Mouse (Mus musculus) heart, postnatal 0 days (tissue): ENCODE measurements around the gene Paqr5. TPM values are rescaled to one million over a fixed set of nuclear protein-coding genes. Genes with fewer than 3 reads are reported as not detected.

ENCODE experiments used
- ATAC-seq: fragments of 200-750 bp; cut with Nextera tagmentation; 2 replicates; pipeline ENCODE4 v1.8.0; 2017; ENCODE audit warnings: low read depth, moderate number of reproducible peaks, moderate library complexity; ENCODE audit not compliant: insufficient read depth
- DNase-seq: peaks from one replicate; pipeline ENCODE4 v3.0.0-alpha.2; 2016; ENCODE audit warnings: low spot score
- H3K27ac ChIP-seq: fragments of 300-500 bp; sonication (generic); 2 replicates; pipeline ENCODE4 v1.5.1; 2014; ENCODE audit warnings: low read depth, mild to moderate bottlenecking
- H3K27me3 ChIP-seq: fragments of 300-500 bp; sonication (generic); 2 replicates; pipeline ENCODE4 v1.6.1; 2014; ENCODE audit warnings: low read length, mixed read lengths; ENCODE audit not compliant: control insufficient read depth, insufficient read depth
- H3K36me3 ChIP-seq: fragments of 300-500 bp; sonication (generic); replicated peaks from 2 replicates; pipeline ENCODE4 v1.6.1; 2014; ENCODE audit warnings: low read length, mixed read lengths; ENCODE audit not compliant: control insufficient read depth, insufficient read depth
- H3K4me1 ChIP-seq: fragments of 300-500 bp; sonication (generic); 2 replicates; pipeline ENCODE4 v1.6.1; 2014; ENCODE audit warnings: antibody characterized with exemption; ENCODE audit not compliant: control insufficient read depth, insufficient read depth
- H3K4me2 ChIP-seq: fragments of 300-500 bp; sonication (generic); 2 replicates; pipeline ENCODE4 v1.6.1; 2014; ENCODE audit warnings: low read depth, mild to moderate bottlenecking, low read length, moderate library complexity
- H3K4me3 ChIP-seq: fragments of 300-500 bp; sonication (generic); 2 replicates; pipeline ENCODE4 v1.5.1; 2014; ENCODE audit warnings: low read depth, low read length
- H3K9ac ChIP-seq: fragments of 300-500 bp; sonication (generic); replicated peaks from 2 replicates; pipeline ENCODE4 v1.6.1; 2014; ENCODE audit warnings: low read depth, low read length, mixed read lengths
- H3K9me3 ChIP-seq: fragments of 300-500 bp; sonication (generic); replicated peaks from 2 replicates; pipeline ENCODE4 v1.6.1; 2016; ENCODE audit warnings: low read length; ENCODE audit not compliant: control insufficient read depth
- CTCF ChIP-seq: IDR thresholded peaks from 2 replicates; pipeline ENCODE4 v1.5.1; 2016; ENCODE audit warnings: antibody characterized with exemption, control low read depth, low read depth
- EP300 ChIP-seq: IDR thresholded peaks from 2 replicates; pipeline ENCODE4 v1.6.1; 2016; ENCODE audit warnings: antibody characterized with exemption, low read depth
- WGBS: fragments of 180-500 bp; shearing (Covaris S2); extraction: QIAGEN DNeasy Blood & Tissue Kit; methylation state at CpG from one replicate; pipeline ENCODE4 v1.1.7; 2014; 5-methylcytosine and 5-hydroxymethylcytosine counted together
- polyA plus RNA-seq: library from polyadenylated mRNA; unstranded; fragments of >200 nt; fragmentation: Nextera tagmentation; extraction: Ambion mirVana; gene quantifications from 2 replicates; pipeline ENCODE4 v1.2.1, GENCODE M21; 2015
- total RNA-seq: library from RNA; depleted of rRNA; stranded (reverse); fragments of >200 nt; gene quantifications from 2 replicates; pipeline ENCODE4 v1.2.3, GENCODE M21; 2014; ENCODE audit warnings: low replicate concordance

Paqr5 gene
- total and polyA plus RNA-seq, 2 experiments from 2014 or later = 0.18 to 5.1 TPM

DNA sequence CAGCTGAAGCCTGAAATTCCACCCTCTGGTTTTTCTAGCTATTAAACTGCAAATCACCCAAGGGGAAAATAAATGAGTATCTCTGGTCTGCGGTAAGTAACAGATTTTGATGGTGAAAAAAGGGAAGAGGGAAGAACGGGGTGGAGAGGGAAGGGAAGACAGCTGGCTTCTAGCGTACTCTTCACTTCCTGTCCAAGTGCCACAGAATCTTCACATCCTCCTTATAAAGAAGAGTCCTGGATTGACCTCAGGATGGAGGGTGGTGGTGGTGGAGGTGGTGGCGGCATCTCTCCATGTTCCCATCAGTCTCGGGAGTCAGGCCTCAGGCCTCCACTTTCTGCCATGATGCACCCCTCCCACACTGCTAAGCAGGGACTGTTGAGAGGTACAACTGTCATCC, 44.8 kb downstream of the Paqr5 start:
- H3K4me3 ChIP-seq = no peak overlapping the region
- H3K4me1 ChIP-seq = no peaks in the 10 kb centered on the region
- DNase-seq (no peak), ATAC-seq (no peak)
- H3K27ac ChIP-seq = no peak overlapping the region
- 81% methylated on average over 5 of the region's 5 CpGs for WGBS
- no peaks in the 10 kb centered on the region for H3K27me3 ChIP-seq
- no peaks in the 10 kb centered on the region for H3K36me3 ChIP-seq
- H3K9me3 ChIP-seq = no peaks in the 10 kb centered on the region
- TF ChIP-seq EP300 (no peak), CTCF (no peak)
- no peak overlapping the region for H3K4me2 ChIP-seq
- H3K9ac ChIP-seq = no peak overlapping the region

GRCm38 (mm10) chr9:61979983-61980382, 46.7 kb downstream of the Paqr5 start:
- DNase-seq = no peak
- Histone ChIP-seq H3K9me3 (no peaks in the 10 kb centered on the region), H3K27me3 (no peaks in the 10 kb centered on the region), H3K4me3 (no peak overlapping the region), H3K9ac (no peak overlapping the region), H3K36me3 (no peaks in the 10 kb centered on the region), H3K27ac (no peak overlapping the region), H3K4me1 (no peaks in the 10 kb centered on the region), H3K4me2 (no peak overlapping the region)
- TF ChIP-seq EP300 = no peak
- TF ChIP-seq CTCF = no peak
- 90% methylated on average over 2 of the region's 2 CpGs for WGBS
- ATAC-seq = no peak

GRCm38 (mm10) chr9:61977258-61977945, 49.3 kb downstream of the Paqr5 start:
- Histone ChIP-seq H3K4me2 (no peak overlapping the region), H3K4me3 (no peak overlapping the region), H3K36me3 (no peaks in the 10 kb centered on the region), H3K4me1 (no peaks in the 10 kb centered on the region), H3K27ac (no peak overlapping the region), H3K9me3 (no peaks in the 10 kb centered on the region), H3K27me3 (no peaks in the 10 kb centered on the region), H3K9ac (no peak overlapping the region)
- ATAC-seq (no peak), DNase-seq (no peak)
- 88% methylated on average over 13 of the region's 13 CpGs for WGBS
- no peak for TF ChIP-seq EP300
- no peak for TF ChIP-seq CTCF

- H3K4me3 ChIP-seq = no peak overlapping the region
- H3K4me1 ChIP-seq = no peaks in the 10 kb centered on the region
- H3K27me3 ChIP-seq = 0 out of 2 replicates have a peak, but pooled peaks cover 4% of the 10 kb centered on the region
- no peak overlapping the region for H3K9ac ChIP-seq
- ATAC-seq (no peak), DNase-seq (no peak)
- no peak overlapping the region for H3K4me2 ChIP-seq
- no peaks in the 10 kb centered on the region for H3K36me3 ChIP-seq
- WGBS = 59% methylated on average over 9 of the region's 9 CpGs
- H3K9me3 ChIP-seq = no peaks in the 10 kb centered on the region
- TF ChIP-seq EP300 (no peak), CTCF (no peak)
- no peak overlapping the region for H3K27ac ChIP-seq
These were observed 54.6 kb downstream of the Paqr5 start for GRCm38 (mm10) chr9:61972031-61972430.

- Histone ChIP-seq H3K4me3 (no peak overlapping the region), H3K4me2 (no peak overlapping the region), H3K27ac (no peak overlapping the region), H3K9me3 (no peaks in the 10 kb centered on the region), H3K9ac (no peak overlapping the region), H3K27me3 (0 out of 2 replicates have a peak, but pooled peaks cover 4% of the 10 kb centered on the region), H3K36me3 (no peaks in the 10 kb centered on the region), H3K4me1 (no peaks in the 10 kb centered on the region)
- ATAC-seq (no peak), DNase-seq (no peak)
- WGBS = 47% methylated on average over 3 of the region's 3 CpGs
- TF ChIP-seq CTCF (no peak), EP300 (no peak)
These were observed 55.6 kb downstream of the Paqr5 start for GRCm38 (mm10) chr9:61971045-61971444.

DNA sequence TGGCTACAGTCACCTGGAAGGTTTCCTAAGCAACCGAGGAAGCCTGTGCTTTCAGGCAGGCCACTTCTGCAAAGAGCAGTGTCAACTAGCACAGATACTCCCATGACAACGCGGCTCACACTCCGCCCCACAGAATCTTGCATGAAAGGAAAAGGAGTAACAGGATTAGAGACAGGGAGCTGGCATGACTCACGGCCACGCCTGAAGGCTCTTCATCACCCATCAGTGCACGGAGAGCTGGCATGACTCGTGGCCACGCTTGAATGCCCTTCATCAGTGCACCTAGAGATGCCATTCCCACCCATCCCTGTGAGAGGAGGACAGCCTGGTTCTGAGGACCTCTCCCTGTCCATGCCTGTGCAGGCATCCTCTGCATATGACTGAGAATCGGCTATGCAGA, 59.3 kb downstream of the Paqr5 start:
- no peak overlapping the region for H3K4me2 ChIP-seq
- no peak for TF ChIP-seq CTCF
- TF ChIP-seq EP300 = no peak
- WGBS = 66% methylated on average over 10 of the region's 10 CpGs
- H3K4me1 ChIP-seq = no peaks in the 10 kb centered on the region
- DNase-seq (no peak), ATAC-seq (no peak)
- no peak overlapping the region for H3K9ac ChIP-seq
- H3K36me3 ChIP-seq = no peaks in the 10 kb centered on the region
- H3K27ac ChIP-seq = no peak overlapping the region
- H3K9me3 ChIP-seq = no peaks in the 10 kb centered on the region
- H3K27me3 ChIP-seq = 0 out of 2 replicates have a peak, but pooled peaks cover 4% of the 10 kb centered on the region
- H3K4me3 ChIP-seq = no peak overlapping the region
